Mouse (Mus musculus) cerebellum, adult 8-10 months (tissue): ENCODE measurements around the gene Hsp90b1.
"Not testable (repeated sequence)": the region's sequence is repeated elsewhere in the genome, so short reads cannot be mapped to it uniquely, and the experiment has no call there.

Experiments
- DNase-seq: peaks from one replicate; pipeline ENCODE4 v3.0.0; 2022

Gene Hsp90b1

DNA sequence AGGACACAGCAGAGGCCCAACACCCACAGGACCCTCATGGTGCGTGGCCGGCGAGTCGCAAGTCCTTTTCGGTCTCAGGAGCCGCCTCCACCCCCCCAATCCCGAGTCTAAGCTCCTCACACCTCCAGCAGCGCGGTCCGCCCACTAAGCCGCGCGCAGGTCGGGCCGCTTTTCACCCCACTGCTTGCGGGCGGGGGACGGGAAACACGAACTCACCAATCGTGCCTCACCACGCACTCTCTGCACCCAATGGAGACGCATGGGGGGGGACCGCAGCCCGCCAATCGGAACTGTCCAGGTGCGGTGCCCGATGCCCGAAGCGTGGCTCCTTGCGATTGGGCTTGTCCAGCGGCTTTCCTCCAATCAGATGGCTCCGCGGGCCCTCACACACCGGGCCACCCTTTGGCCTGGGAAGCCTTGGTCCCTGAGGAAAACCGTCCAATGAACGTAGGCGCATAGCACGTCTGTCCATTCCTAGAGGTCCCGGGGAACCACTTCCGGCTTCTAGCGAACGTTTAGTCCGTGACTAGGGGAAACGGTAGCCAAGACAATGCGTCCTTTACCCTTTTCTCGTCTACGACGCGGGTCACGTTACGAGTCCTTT is at the start of gene Hsp90b1, which contains the start of gene Ttc41:
Gene Hsp90b1 (minus strand): TSS at position 192 of the 604 bp plus-strand sequence.
Gene Ttc41 (plus strand): TSS at position 494 of the 604 bp plus-strand sequence.
- peak; percentile 99 for DNase-seq

DNA sequence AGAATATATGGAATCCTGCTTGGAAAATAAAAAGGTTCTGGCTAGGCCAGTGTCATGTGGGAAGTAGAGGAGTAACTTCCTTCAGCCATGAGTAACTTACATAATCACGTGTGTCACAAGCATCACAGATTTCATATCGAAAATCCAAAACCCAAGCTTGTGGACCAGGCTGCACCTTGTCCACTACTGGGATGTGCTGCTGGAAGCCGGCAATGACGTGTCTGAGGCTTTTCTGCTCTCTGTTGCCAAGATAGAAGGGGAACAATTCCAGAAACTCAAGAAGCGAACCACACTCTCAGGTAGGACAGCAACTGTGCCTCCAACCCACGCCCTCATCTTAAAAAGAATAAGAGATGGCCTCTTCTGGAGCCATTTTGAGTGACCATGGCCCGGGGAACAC is 39.0 kb upstream of the Hsp90b1 start:
- no peak for DNase-seq

DNA sequence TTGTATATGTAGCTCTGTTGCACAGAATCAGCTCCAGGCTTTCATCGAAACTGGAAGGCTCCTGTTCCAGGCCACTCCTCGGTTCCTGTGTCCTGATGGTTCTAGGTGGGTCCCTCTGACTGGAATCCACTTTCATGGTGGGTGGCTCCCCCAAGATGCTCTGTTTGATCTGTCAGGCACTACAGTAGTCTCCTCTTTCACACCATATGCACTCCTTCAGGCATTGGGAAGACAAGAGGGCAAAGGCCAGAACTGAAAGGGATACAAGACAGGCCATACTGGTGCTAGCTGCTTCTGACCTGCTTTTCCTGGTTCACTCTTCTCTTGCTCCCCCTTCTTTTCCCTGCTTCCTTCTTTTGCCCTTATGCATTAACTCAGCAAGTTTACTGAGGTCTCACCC is 37.6 kb upstream of the Hsp90b1 start:
- no peak for DNase-seq

DNA sequence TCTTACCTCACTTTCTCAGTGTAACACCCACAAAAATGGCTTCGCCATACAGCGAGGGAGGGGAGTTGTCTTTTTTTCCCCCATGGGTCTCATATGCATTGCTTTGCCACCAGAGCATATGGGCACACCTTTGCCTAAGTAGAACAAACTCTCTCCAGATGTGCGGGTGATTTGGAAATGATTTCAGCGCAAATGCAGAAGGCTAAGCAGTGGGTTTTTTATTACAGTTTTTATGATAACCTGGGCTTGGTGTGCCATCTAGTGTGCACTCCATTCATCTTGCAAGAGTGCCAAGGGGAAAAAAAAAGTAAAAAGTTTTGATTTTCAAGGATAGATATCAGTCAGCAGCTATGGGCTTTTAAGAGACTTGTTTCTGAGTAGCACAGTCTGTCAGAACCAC is 29.7 kb upstream of the Hsp90b1 start:
- no peak for DNase-seq

DNA sequence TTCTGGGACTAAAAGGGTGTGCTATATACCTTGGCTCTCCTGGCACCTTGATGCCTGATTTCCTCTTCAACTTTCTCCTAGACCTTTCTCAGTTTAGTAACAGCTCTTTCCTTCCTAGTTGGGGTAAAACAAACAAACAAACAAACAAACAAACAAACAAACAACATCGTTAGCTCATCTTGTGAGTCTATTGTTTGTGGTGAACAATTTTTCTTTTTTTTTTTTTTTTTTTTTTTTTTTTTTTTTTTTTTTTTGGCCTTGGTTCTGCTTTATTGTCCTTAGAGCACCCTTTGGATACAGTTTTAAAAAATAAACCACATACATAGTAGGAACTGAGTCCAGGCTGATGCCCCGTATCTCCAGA is 26.2 kb upstream of the Hsp90b1 start:
- no peak for DNase-seq

DNA sequence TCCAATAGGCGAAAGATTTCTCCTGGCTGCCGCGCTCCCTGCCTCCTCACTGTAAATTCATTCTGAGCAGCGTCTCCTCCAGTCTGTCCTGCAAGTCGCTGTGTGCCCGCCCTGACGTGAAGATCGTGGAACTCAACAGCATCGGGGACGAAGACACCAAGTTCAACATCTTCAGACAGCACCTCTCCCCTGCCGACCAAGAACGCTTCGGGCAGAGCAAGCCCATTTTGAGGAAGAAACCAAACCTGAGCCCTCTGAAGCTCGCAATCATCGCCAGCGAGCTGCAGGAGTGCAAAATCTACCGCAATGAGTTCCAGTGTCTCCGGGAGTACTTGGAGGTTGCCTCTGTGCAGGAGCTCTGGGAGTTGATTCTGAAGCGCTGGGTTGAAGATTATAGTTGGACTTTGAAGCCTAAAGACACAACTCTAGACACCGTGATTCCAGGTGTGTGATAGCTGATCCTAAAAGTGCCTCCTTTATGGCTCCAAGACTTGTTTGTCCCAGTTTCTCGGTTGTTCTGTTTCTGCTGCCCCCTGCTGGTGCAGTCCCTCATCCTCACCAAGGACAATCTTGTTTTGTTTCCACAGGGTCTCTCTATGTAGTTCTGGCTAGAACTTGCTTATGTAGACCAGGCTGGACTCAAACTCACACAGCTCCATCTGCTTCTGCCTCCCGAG is 25.7 kb upstream of the Hsp90b1 start:
- peak; percentile 84 for DNase-seq

DNA sequence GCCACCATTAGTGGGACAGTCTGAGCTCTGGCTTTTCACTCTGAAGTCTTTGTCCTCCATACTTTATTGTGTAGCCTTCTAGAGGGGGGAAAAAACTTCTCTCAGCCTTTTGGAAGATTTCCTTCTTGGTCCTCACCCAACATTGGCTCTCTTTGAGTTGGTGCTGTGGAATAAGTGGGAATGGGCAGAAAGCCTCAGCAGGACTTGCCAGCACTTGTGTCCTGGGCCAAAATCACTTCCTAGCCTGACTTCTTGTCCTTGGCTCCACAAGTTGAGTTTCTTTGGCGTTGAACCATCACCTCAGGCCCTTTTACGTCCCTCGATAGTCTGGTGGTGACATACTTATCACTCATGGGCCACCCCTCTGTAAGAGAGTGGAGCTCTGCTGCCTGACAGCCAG is 22.9 kb upstream of the Hsp90b1 start:
- DNase-seq: no peak

DNA sequence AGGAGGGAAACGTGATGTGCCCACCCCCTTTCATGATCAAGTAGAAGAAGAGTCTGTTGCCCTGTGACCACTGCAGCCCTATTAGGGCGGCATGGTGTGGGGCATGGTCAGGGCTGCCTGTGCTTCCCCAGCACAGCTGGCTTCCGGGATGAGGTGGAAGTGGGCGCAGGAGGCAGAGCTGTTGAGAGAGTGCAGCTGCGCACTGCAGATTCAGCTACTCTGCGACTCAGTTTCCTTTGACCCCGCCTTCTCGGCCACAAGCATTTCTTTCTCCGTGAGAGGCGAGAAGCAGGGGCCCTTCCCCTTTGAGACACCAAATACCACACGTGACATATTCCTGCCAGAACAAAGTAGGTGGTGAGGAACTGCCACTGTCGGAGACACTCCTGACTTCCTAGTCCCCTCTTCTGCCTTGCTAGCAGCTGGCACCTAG is 22.3 kb upstream of the Hsp90b1 start:
- no peak for DNase-seq

DNA sequence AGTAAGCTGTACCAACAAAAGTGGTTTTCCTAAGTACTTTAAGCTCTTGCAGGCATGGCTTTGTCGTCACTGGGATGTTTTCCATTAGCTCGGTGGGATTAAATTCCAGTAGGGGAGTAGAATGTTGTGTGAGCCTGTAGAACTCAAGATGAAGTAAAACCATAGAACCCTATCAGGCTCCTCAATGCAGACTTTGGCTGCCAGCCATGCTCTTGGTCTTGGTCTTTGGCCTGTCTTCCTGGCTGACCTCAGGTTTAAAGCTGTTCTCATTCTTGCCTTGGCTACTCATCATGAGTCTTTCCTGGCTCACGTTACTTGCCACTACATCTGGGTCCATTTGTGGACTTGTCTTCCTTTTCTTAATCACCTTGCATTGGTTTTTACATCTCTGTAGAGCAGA is 6.8 kb upstream of the Hsp90b1 start:
- DNase-seq: no peak

DNA sequence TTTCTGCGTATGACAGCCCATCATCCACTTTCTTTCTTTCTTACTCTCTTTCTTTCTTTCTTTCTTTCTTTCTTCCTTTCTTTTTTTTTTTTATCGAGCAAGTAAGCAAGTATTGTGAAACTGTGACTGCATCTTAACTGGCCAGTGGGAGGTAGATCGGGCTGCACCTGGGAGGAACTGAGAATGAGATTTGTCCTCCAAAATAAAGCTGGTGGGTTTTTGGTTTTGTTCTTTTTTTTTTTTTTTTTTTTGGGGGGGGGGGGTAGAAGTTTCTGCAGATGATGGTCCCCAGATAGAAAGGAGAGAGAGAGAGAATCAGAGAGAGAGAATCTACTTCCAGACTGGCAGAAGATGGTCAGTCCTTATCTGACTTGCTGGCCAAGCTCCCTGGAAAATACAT is 1.8 kb upstream of the Hsp90b1 start:
- DNase-seq: no peak

DNA sequence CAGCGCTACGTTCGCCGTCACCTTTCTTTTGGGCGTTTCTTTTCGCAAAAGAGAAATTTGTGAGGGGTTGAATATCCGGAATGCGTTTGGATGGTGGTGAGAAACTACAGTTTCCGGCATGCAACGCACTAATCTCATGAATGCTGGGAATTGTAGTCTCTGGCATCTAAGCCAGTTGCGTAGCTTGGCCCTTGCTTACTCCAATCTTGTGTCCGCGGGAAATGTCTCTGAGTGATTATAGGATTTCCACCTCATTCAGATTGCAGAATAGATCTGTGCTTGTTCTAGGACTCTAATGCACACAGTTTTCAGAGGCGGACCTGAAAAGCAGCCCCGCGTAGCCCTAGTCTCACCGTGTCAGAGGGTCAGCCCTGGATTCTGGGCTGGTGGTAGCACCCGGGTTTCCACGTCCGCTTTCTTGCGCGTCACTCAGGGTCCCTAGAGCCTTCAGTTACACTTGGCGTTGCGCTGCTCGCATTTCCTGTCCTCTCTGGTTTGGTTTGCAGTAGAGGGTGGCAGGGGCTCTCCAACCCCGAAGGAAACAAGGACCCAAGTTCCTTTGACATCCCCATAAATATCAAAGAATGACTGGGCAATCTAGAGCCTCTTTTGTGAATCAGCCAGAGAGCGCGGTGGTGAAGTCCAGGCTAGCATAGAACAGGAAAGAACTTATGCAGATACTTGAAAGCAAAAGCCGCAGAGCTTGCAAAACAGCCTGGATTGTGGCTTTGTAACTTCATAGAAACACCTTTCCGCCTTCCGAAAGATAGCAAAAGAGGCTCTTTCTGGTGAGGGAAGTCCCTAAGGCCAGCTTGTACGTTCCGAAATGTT is 828 bp upstream of the Hsp90b1 start:
- no peak for DNase-seq

DNA sequence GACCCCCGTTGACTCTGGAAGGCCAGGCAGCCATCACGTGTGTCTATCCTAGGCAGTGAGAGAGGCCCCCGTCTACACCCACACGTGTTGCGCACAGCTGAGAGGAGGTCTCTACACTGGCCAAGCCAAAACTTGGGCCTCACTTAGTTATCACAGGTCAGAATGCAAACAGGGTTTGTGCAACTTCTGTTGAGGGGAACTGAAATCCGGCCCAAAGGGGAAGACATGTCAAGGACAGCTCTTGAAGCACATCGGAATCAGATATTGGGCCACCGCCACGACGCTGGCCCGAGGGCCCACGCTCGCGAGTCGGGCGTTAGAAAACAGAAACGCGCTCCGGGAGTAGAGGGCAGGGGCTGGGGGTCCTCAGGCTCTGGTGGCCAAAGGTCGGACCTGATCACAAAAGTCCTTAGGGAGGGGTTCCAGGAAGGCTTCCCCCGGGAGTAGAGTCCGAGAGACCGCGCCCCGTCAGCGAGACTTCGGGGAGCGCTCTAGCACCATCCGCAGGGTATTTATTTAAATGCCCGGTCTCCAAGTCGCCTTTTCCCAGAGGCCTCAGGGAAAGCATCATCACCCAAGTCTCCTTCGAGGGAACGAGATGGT is 619 bp downstream of the Hsp90b1 start:
- DNase-seq: no peak

DNA sequence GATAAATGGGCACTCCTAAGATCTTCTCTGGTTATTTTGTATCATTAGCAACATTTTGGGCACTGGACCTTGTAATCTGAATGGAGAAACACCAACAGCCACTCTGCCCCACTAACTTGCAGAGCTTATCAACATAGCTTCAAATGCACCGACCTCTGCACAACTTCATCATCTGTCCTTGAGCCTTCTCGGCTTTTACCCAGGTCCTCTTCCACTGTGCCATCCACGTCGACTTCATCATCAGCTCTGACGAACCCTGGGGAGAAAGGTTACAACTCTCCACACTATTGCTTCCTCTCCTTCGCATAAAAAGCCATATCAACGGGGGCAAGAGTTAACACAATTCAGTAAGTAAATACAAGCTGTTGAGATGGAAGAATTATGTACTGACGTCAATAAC is 1.2 kb downstream of the Hsp90b1 start:
- DNase-seq: no peak

DNA sequence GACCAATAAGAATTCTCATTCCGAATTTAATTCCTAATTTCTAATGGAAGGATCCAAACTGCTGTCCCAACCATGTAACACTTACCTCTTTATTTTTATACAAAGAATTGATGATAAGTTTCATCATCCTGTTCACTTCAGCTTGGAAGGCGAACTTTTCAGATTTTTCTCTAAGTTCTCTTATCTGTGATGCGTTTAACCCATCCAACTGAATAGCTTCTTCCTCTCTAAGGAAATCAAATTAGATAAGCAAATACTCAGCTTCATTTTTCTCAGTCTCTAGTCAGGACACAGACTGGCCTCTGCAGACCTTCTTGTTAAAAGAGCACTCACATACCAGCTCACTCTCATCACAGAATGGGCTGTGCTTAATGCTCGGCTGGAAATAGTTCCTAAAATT is 1.9 kb downstream of the Hsp90b1 start:
- DNase-seq: no peak

DNA sequence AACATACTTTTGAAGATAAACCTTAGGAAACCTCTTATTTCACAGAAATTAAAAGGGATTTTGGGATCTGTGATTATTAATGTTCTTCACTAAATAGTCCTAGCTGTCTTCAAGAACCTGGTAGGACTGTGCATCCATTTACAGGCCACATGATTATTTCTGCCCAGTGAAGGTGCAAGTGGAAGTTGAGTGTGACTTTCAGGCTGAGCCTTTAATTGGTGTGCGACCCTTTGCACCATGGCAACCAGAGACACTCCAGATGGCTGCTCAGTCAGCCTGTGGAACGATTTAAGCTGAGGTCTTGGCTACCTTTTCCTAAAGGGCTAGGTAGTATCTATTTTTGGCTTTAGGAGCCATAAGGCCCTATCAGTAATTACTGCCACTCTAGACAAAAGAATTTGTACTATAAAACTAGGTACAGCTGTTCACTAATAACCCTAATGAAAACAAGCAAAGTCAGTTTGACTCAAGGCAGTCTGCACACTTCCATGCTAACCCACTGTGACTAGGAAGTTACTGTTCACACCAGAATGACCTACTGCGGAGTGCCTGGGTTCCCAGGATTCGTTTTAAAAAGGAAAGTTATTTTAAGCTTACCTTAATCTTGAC is 2.9 kb downstream of the Hsp90b1 start:
- no peak for DNase-seq

DNA sequence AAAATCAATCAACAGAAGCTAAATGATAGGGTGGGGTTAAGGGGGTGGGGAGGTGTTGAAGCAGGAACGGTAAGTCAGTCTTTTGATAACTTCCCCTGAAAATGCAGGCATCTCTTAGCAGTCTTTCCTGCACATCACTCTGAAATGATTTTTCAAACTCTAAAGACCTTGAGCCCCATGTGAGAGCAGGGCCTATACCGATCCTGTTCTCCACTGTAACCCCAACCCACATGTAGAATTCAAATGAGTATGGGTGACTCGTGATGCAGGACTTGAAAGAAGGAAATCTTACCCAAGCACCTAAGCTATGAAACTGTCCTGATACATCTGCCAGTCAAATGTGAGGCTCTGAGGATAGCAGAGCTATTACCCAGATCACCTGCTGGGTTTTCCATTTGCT is 4.3 kb downstream of the Hsp90b1 start:
- no peak for DNase-seq

DNA sequence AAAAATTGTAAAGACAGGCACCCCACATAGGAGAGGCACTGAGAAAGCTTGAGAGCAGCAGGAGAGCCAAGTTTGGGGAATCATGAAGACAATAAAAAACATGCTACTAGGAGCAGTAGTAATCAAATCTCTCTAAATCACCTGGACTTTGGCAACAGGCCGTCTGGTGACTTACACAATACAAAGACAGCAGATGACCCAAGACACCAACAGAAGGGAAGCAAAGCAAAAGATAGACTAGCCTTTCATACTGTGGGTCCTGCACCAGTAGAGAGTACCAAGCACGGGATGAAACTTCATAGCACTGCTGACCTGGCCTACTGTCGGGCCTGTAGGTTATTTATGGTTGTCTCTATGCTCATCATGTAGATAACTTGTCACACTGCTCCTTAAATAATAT is 5.1 kb downstream of the Hsp90b1 start:
- DNase-seq: no peak

DNA sequence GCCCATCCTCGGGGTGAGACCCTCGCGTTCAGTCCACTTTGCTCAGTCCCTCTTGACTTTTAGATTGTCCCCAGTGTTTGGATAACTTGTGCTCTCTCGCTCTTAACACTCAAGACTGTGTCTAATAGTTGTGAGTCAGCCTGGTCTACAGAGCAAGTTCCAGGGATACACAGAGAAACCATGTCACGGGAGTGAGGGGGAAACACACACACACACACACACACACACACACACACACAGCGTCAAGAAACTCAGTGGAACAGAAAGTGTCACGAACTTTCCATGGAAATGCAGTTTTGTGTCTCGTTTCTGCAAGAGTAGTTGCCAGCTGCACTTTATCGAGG is 19.3 kb downstream of the Hsp90b1 start:
- DNase-seq: not testable (repeated sequence)

DNA sequence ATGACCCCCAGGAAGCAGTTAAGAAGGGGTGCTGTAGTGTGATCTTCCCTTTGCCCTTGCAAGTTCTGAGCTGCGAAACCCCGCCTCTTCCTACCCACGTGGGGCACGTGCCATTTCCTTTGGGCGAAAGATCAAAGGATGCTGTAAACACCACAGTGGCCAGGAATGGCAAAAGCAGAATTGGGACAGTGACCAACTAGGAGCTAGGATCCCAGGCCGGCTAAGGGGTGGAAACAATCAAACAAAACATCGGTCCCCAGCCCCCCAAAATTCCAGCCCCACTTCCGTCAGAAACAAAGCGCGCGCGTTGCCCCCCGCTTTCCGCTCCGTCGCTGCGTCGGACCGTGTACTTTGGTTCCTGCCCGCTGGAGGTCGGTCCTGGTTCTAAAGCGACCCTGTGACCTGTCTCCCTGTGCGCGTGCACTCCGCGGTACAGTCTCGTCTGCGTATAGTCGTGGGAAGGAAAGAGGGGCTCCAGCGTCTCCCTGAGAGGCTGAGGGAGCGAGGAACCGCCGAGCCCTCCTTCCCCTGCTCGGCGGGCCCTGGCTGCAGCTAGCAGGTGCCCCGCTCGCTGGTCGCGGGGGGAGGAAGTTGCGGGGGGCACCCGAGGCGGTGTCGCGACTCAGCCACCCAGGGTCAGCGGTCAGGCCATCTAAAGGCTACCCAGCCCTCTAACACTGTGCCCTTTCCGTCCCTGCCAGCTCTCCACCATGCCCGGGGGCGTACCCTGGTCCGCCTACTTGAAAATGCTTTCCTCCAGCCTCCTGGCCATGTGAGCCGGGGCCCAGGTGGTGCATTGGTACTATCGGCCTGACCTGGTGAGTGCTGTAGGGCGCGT is 19.9 kb downstream of the Hsp90b1 start:
- DNase-seq: peak; percentile 85

DNA sequence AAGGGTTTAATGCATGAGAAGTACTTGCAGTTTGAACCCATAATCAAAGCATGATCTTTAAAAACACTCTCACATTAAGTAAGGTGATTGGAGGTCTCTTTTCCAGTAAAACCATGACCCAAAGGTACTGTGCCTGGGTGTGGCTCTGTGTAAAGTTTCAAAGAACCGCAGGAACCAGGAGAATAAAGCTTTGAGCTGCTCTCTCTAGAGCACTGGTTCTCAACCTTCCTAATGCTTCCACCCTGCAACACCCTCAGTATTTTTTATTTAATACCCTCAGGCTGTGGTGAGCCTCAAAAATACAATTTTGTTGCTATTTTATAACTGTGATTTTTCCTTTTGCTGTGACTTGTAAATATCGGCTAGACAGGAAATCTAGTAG is 20.5 kb downstream of the Hsp90b1 start:
- DNase-seq: not testable (repeated sequence)

DNA sequence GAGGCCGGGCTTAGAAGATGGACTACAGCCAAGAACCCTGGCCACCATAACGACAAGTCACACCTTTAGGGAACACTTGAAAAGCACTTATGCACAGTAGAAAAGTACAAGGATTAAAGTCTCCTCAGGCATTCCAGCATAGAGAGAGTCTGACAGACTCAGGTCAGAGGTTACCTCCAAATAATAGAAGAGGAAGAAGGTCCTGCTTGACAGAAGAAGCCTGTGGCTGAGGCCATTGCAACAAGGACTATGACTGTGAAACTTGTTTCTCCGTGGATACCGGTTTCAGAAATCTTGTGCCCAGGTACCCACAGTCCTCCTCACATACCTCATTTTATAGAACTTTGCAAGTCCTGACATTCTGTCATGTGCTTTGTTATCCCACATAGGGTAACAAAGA is 34.8 kb downstream of the Hsp90b1 start:
- DNase-seq: not testable (repeated sequence)
